8 mouse cellular contexts compared by ENCODE assay signal in genomic region chr17:26368336-26368992, GRCm38 (mm10). TPM values are rescaled to one million over a fixed set of nuclear protein-coding genes. Genes with fewer than 3 reads are reported as not detected.
DNase-seq lines count a peak whose midpoint lies in the region; ATAC-seq and TF ChIP-seq lines count a peak whose summit lies in the region.

No protein-coding gene starts in this region.

- no peak overlapping the region for H3K4me2 ChIP-seq in hindbrain, postnatal 0 days (ENCODE audit: low read depth, low read length)
- H3K4me2 ChIP-seq in heart, embryonic 14.5 days (ENCODE audit: low read length): no peak overlapping the region
- no peak overlapping the region for H3K4me2 ChIP-seq in limb, embryonic 14.5 days (replicated peaks; ENCODE audit: low read depth, low read length, severe bottlenecking)
- H3K4me2 ChIP-seq in stomach, postnatal 0 days (replicated peaks; ENCODE audit: low read depth): no peak overlapping the region

- no peak overlapping the region for H3K27ac ChIP-seq in hindbrain, postnatal 0 days
- H3K27ac ChIP-seq in hindbrain, embryonic 10.5 days: no peak overlapping the region; the same call in 1 of the 2 replicates
- no peak overlapping the region for H3K27ac ChIP-seq in heart, embryonic 14.5 days (replicated peaks in 1 of 2; ENCODE audit: control insufficient read depth in 1 of 2, insufficient read depth in 1 of 2, low read depth in 2 of 2, low read length in 2 of 2)
- H3K27ac ChIP-seq in limb, embryonic 14.5 days (replicated peaks; ENCODE audit: low read depth, low read length): no peak overlapping the region
- H3K27ac ChIP-seq in stomach, postnatal 0 days (replicated peaks): peak overlapping the region; percentile 70

- no peak overlapping the region for H3K4me3 ChIP-seq in hindbrain, postnatal 0 days (ENCODE audit: low read length)
- H3K4me3 ChIP-seq in hindbrain, embryonic 10.5 days: no peak overlapping the region
- no peak overlapping the region for H3K4me3 ChIP-seq in heart, embryonic 14.5 days (ENCODE audit: control insufficient read depth in 1 of 2, insufficient read depth in 1 of 2, low read depth in 1 of 2, low read length in 2 of 2)
- H3K4me3 ChIP-seq in limb, embryonic 14.5 days (replicated peaks; ENCODE audit: low read length): no peak overlapping the region
- no peak overlapping the region for H3K4me3 ChIP-seq in stomach, postnatal 0 days (ENCODE audit: low read depth, low read length)

- H3K9ac ChIP-seq in hindbrain, postnatal 0 days (replicated peaks; ENCODE audit: low read length): no peak overlapping the region
- no peak overlapping the region for H3K9ac ChIP-seq in heart, embryonic 14.5 days (ENCODE audit: low read length)
- no peak overlapping the region for H3K9ac ChIP-seq in limb, embryonic 14.5 days (ENCODE audit: low read depth, low read length, severe bottlenecking)
- no peak overlapping the region for H3K9ac ChIP-seq in stomach, postnatal 0 days (ENCODE audit: low read length)

- TF ChIP-seq EP300 in stomach, postnatal 0 days (optimal IDR thresholded peaks at IDR 0.05): no peak

- no peaks in the 10 kb centered on the region for H3K36me3 ChIP-seq in hindbrain, postnatal 0 days (ENCODE audit: insufficient read depth, low read length)
- H3K36me3 ChIP-seq in hindbrain, embryonic 10.5 days: no peaks in the 10 kb centered on the region
- H3K36me3 ChIP-seq in heart, embryonic 14.5 days (ENCODE audit: control insufficient read depth, insufficient read depth, low read length): no peaks in the 10 kb centered on the region
- H3K36me3 ChIP-seq in limb, embryonic 14.5 days (ENCODE audit: control insufficient read depth, insufficient read depth, low read length): no peaks in the 10 kb centered on the region
- no peaks in the 10 kb centered on the region for H3K36me3 ChIP-seq in stomach, postnatal 0 days (ENCODE audit: control insufficient read depth, insufficient read depth, low read length)

- no peak for ATAC-seq in hindbrain, postnatal 0 days
- ATAC-seq in heart, embryonic 14.5 days (ENCODE audit: insufficient number of reproducible peaks, insufficient read depth, low FRiP score, low read depth): 0 out of 2 replicates have a peak, but pooled peaks have one; percentile 21
- ATAC-seq in limb, embryonic 14.5 days (ENCODE audit: low FRiP score, low read depth): no peak; the same call in 1 of the 2 replicates
- ATAC-seq in stomach, postnatal 0 days (ENCODE audit: low FRiP score, low TSS enrichment): peak; percentile 60; the same call in 1 of the 2 replicates

- 67% methylated on average over 10 of the region's 10 CpGs for WGBS in hindbrain, postnatal 0 days
- 78% methylated on average over 10 of the region's 10 CpGs for WGBS in hindbrain, embryonic 10.5 days
- 69% methylated on average over 10 of the region's 10 CpGs for WGBS in heart, embryonic 14.5 days
- 41% methylated on average over 10 of the region's 10 CpGs for WGBS in limb, embryonic 14.5 days
- WGBS in stomach, postnatal 0 days: 41% methylated on average over 10 of the region's 10 CpGs

- no peaks in the 10 kb centered on the region for H3K4me1 ChIP-seq in hindbrain, postnatal 0 days (ENCODE audit: insufficient read depth, low read length)
- H3K4me1 ChIP-seq in hindbrain, embryonic 10.5 days (replicated peaks): peaks cover 32% of the 10 kb centered on the region
- peaks cover 29 to 34% of the 10 kb centered on the region in 2 experiments for H3K4me1 ChIP-seq in heart, embryonic 14.5 days (ENCODE audit: control insufficient read depth in 2 of 2, insufficient read depth in 2 of 2, low read length in 2 of 2)
- H3K4me1 ChIP-seq in limb, embryonic 14.5 days (ENCODE audit: control insufficient read depth, insufficient read depth, low read length): 0 out of 2 replicates have a peak, but pooled peaks cover 6% of the 10 kb centered on the region
- H3K4me1 ChIP-seq in stomach, postnatal 0 days (replicated peaks; ENCODE audit: control insufficient read depth, insufficient read depth): peaks cover 13% of the 10 kb centered on the region

- no peaks in the 10 kb centered on the region for H3K9me3 ChIP-seq in hindbrain, postnatal 0 days (ENCODE audit: low read length)
- no peaks in the 10 kb centered on the region for H3K9me3 ChIP-seq in hindbrain, embryonic 10.5 days
- no peaks in the 10 kb centered on the region for H3K9me3 ChIP-seq in heart, embryonic 14.5 days (ENCODE audit: control insufficient read depth, low read length)
- H3K9me3 ChIP-seq in limb, embryonic 14.5 days (ENCODE audit: control insufficient read depth, low read length): no peaks in the 10 kb centered on the region
- no peaks in the 10 kb centered on the region for H3K9me3 ChIP-seq in stomach, postnatal 0 days (ENCODE audit: control insufficient read depth, low read length)

- no peaks in the 10 kb centered on the region for H3K27me3 ChIP-seq in hindbrain, postnatal 0 days (ENCODE audit: insufficient read depth, low read length)
- H3K27me3 ChIP-seq in hindbrain, embryonic 10.5 days (ENCODE audit: insufficient read depth, poor library complexity, severe bottlenecking): no peaks in the 10 kb centered on the region
- H3K27me3 ChIP-seq in heart, embryonic 14.5 days (ENCODE audit: control insufficient read depth, insufficient read depth, low read length): no peaks in the 10 kb centered on the region
- no peaks in the 10 kb centered on the region for H3K27me3 ChIP-seq in limb, embryonic 14.5 days (ENCODE audit: control insufficient read depth, insufficient read depth, low read length)
- H3K27me3 ChIP-seq in stomach, postnatal 0 days (ENCODE audit: control insufficient read depth, insufficient read depth, low read length): no peaks in the 10 kb centered on the region

- no peak for TF ChIP-seq CTCF in hindbrain, postnatal 0 days (IDR thresholded peaks at IDR 0.05; ENCODE audit: low read depth)
- no peak for TF ChIP-seq CTCF in stomach, postnatal 0 days (IDR thresholded peaks at IDR 0.05; ENCODE audit: low read depth)

- DNase-seq in hindbrain, postnatal 0 days (ENCODE audit: low spot score): peak; percentile 64
- no peak for DNase-seq in hindbrain, embryonic 10.5 days (ENCODE audit: low spot score)
- peak; percentile 77 for DNase-seq in adrenal gland, adult 8-10 months
- DNase-seq in limb, embryonic 14.5 days (ENCODE audit: low spot score): peak; percentile 85
- DNase-seq in stomach, postnatal 0 days (ENCODE audit: low spot score): peak; percentile 61
- no peak for DNase-seq in layer of hippocampus, postnatal 14 days (ENCODE audit: low spot score in 2 of 2)
- DNase-seq in layer of hippocampus, adult 8-10 months (ENCODE audit: low spot score in 2 of 2): no peak

- TF ChIP-seq POLR2A in limb, embryonic 14.5 days (IDR thresholded peaks at IDR 0.05; ENCODE audit: borderline replicate concordance, extremely low read depth, insufficient read depth, insufficient read length): no peak

RNA-seq across cellular contexts. Expression of gene Neurl1b, which starts 46.2 kb away (rescaled TPM):
- total RNA-seq in hindbrain, postnatal 0 days (2014; rRNA removed): 60.4 and 67.5 TPM in 2 replicates
- 1.7 and 2.1 TPM in 2 replicates for polyA plus RNA-seq in hindbrain, postnatal 0 days (2015; fragmentation: Nextera tagmentation; extraction: Ambion mirVana)
- polyA plus RNA-seq in hindbrain, embryonic 10.5 days (2016; fragmentation: Nextera tagmentation; extraction: Ambion mirVana): 0.07 and 0.16 TPM in 2 replicates
- 10 to 100 TPM; 36.0 to 59.9 (median 52.3) TPM for total RNA-seq in adrenal gland, adult 8-10 months (2022)
- 4.5 and 4.6 TPM in 2 replicates for polyA plus RNA-seq in heart, embryonic 14.5 days (2014; fragmentation: Nextera tagmentation; extraction: Ambion mirVana)
- 4.1 and 5.7 TPM in 2 replicates for polyA plus RNA-seq in limb, embryonic 14.5 days (2012; rRNA removed)
- 0.68 and 0.85 TPM in 2 replicates for polyA plus RNA-seq in limb, embryonic 14.5 days (2014; fragmentation: Nextera tagmentation; extraction: Ambion mirVana)
- 1.1 and 1.4 TPM in 2 replicates for polyA plus RNA-seq in stomach, postnatal 0 days (2015; fragmentation: Nextera tagmentation; extraction: Ambion mirVana)
- total RNA-seq in layer of hippocampus, postnatal 14 days (2021): 10 to 100 TPM; 80.3 to 84.9 TPM
- 10 to 100 TPM; 61.3 to 87.0 (median 69.3) TPM for total RNA-seq in layer of hippocampus, adult 8-10 months (2022)

Comparison
In these comparisons a context has a peak if more than half of its experiments do, and no peak if none do; other contexts are left out.
1. DNase-seq: peak in hindbrain, postnatal 0 days (single experiment), adrenal gland, adult 8-10 months (single experiment), limb, embryonic 14.5 days (single experiment) and stomach, postnatal 0 days (single experiment); none in hindbrain, embryonic 10.5 days (single experiment), layer of hippocampus, postnatal 14 days (0 of 2) and layer of hippocampus, adult 8-10 months (0 of 2).
2. ATAC-seq: peak in heart, embryonic 14.5 days (single experiment) and stomach, postnatal 0 days (single experiment); none in hindbrain, postnatal 0 days (single experiment) and limb, embryonic 14.5 days (single experiment).